Mouse (Mus musculus) natural killer cell, adult 2 months (primary cell): ENCODE measurements around the gene Rad51b.

ENCODE experiments used
- DNase-seq, 2 experiments: peaks; one replicate each; pipeline ENCODE4 v3.0.0; 2022; ENCODE audit warnings: low spot score in 2 of 2

The Rad51b gene

DNA sequence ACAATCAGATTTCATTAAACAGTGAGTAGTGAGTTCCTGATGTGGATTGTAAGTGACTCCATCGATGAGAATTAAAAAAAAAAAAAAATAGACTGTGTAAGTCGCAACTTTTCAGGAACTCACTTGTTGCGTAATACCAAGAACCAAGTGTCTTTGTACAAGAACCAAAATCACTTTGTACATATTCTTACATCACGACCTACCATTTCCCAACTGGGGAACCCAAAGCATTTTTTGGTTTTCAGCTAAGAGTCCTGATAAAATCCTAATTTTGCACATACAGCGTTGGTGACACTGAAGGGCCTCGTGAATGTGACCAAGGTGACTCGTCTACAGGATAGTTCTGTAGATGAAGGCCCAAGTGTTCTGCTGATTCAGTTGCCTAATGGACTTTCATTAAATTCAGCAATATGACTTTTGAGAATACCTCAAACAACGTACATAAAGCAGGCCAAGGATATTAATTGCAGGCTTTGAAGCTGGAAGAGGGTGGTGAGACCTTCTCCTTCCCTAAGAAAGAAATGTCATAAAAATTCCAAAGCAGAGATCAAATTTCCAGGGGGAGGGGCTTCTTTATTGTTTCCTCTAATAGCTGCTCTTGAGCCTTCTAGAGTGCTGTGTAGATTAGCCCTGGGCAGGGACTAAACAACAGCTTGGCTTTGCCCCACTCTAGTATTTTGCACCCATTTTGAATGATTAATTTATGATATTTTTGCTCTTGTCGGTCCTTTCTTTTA is 316.9 kb downstream of the Rad51b start:
- no peak for DNase-seq

DNA sequence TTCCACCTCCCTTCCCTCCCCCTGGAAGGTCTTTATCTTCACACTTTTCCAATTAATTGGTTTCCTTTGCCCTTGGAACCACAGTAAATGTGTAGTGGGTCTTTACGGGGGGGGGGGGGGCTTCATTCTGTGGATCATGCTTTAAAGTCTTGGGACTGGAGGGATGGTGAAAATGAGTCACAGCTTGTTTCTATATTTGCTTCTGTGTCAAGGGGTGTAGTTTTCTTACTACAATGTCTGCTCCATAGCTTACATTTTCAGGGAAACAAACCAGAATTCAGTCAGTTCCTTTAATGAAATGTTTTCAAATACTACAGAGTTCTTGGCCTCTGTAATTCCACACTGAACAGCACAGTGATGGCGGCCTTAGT is 317.5 kb downstream of the Rad51b start:
- DNase-seq, result no peak

DNA sequence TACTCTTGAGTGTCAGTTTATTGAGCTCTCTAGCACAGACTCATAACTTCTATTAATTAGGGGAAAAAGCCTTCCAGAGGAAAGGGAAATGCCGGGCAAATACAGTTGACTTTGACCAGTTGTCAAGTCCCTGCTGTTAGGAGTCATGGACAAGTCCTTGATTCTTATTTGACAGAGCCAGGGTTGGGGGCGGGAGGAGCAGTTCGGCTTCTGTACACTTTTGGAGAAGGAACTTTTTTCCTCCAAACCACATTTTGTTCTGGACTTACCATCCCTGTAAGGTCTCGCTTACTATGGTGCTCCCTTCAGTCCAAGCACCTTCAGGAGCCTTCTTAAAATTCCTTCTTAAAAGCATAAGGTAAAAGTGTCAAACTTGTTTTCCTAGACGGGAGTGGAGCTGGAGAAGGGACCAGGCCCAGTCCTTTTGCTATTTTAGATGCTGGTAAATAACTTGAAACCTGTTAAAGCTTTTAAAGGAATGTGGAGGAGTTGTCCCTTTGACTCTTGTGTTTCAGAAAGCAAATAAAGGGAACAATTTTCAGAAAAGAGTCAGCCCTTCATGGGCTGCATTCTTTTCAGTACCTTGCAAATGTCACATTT is 318.7 kb downstream of the Rad51b start:
- no peak for DNase-seq

DNA sequence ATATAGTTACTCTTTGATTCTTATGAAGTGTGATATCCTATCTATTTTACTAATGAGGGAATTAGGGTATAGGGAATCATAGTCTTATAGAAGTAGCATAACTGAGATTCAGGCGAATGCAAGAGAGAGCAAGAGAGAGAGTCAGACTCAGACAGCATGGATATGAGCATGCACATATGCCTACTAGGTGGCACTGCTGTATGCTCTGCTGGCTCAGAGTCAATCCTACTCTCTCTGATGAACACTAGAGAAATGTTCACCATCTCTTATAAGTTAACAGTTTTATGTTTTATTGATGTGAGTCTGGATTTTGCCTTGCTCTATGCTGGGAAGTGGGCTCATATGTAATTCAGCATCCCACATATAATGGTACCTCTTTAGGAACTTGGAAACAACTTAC is 321.9 kb downstream of the Rad51b start:
- no peak for DNase-seq

DNA sequence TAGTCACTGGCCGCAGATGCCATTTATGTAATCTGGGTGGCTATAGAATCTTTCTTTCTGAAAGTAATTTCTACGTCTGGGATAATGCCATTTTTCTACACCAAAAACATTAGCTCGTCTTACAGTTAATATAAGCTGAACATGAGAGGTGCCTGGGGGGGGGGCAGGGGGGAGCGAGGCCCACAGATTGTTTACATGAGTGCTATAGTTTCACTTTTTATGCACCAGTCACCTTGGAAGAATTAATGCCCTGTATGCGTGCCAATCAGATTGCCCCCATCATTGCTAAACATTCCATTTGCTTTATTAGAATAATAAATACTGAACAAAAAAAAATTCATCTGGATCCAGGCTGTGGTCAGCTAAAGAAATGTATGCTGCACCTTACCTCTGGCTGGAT is 323.6 kb downstream of the Rad51b start:
- no peak for DNase-seq

DNA sequence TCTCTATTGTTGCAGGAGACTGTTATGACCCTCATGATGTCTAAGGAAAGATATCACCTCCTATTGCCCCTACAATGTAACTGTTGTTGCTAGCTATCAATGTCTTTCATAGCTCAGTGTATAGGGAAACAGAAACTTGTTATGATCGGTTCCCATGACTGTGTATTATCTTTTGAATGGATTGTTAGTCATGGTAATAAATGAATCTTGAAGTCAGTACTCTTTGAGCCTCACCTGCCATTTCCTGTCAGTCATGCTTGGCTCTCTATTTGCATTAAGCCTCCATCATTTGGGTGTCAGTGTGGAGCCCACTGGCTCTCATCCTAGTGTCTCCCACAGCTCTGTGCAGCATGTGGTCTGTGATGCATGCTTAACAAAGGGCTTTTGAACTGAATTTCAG is 326.2 kb downstream of the Rad51b start:
- no peak for DNase-seq

DNA sequence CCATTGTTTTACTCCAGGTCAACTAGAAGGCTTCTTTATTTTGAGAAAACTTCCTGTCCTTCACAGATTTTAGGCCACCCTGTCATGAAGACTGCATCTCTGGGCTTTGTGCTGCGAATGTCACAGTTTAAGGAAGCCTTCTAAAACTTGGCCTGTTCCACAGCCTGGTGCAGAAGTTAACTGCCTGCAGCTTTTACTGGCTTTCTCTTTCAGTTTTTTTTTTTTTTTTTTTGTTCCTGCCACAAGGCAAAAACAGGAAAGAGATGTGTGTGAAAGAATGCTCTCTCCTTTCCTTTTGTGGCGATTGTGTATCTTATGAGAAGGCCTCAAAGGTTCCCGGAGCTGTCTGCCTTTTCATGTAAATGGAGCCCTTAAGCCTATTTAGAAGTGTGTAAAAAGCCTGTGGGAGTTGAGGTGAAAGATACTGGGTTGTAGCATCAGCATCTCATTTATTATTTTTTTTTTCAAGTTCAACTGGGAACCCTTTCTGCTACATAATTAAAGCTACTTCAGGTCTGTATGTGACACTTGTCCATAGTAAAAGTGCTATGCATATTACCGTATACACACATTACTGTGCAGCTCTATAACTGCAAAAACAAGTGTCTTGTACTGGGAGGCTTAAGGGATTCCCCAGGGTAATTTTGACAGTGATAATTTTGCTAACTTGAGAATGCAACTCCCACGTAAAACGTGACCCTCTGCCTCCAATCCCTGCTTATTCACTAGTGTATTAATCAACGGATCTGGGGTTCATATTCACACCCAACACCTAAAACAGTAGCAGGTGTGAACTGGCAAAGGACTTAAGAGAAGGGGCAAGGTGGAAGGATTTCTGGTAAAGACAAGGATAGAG is 328.8 kb downstream of the Rad51b start:
- no peak for DNase-seq

DNA sequence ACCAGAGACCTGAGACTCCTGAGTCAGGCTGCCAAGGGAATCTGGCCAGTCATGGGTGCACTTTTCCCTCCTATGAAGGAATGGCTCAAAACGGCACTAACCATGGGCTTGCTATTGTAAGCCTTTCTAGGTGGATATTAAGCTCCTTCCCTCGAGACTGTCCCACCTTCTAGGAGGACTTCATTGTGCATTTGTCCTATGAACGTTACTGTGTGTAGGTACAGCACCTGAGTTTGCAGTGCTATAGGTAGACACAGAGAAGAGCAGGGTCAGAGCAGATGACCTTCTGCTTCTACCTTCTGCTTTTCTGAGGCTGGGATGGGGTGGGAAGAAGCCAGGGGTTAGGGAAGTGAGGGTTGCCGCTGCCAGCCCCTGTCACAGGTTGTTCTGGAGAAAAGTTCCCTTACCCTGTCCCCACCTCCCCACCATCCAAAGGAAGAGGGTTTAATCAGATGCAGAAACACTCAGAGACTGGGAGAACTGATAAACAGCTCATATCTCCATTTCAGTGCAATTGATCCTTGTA is 329.5 kb downstream of the Rad51b start:
- no peak for DNase-seq

DNA sequence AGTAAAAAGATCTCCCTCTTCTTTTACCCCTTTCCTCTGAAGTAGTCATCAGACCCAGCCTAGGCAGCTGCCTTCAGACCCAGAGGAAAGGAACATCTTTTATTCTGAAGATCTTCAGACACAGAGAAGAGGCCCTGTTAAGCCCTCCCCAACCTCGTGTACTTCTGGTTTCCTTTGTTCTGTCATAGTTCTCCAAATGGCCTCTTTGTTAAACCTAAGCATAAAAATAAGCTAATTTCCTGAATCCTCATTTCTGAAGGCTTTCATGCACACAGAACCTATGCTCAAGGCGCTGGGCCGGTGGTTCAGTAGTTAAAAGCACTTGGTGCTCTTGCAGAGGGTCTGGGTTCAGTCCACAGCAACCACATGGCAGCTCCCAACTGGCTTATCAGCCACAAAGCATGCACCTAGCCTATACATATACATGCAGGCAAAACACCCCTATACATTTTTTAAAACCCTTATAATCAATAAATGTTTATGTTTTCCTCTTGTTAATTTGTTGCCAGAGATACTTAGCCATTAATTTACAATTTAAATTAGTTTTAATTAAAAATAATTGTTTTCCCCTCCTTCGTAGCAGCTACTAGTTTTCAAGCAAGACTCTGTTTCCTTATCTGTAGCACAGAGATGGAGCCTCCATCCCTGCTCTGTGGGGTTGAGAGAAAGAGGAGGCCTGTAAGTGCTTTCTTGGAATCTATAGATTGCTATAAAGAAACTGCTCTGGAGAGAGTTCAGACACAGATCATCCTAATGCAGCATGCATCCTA is 330.5 kb downstream of the Rad51b start:
- no peak for DNase-seq

DNA sequence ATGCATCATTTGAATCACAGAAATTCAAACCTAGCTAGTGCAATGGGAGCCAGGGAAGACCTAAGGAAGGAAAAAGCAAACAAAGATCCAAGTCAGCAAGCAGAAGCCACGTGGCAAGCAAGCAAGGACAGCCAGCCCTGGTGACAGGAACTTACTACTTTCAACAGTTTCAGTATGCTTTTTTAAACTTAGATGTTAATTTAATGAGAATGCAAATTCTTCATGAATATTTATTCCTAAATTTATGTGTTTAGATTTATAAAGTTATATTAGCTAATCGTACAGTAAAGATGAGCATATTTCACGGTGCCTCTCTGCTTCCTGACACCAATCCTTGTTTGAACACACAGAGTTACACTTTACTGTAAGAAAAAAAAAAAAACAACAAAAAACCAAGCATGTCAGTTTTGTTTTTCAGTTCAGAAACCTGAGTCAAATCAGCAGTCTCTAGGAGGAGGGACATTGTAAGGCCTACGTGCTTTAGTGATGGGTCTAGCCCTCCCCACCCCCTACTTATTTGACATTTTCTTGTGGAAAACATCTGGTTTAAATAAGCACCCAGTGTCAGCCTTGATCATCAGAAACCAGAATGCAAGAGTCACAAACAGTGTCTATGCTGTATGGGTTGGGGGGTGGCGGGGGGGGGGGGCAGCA is 331.2 kb downstream of the Rad51b start:
- no peak for DNase-seq

DNA sequence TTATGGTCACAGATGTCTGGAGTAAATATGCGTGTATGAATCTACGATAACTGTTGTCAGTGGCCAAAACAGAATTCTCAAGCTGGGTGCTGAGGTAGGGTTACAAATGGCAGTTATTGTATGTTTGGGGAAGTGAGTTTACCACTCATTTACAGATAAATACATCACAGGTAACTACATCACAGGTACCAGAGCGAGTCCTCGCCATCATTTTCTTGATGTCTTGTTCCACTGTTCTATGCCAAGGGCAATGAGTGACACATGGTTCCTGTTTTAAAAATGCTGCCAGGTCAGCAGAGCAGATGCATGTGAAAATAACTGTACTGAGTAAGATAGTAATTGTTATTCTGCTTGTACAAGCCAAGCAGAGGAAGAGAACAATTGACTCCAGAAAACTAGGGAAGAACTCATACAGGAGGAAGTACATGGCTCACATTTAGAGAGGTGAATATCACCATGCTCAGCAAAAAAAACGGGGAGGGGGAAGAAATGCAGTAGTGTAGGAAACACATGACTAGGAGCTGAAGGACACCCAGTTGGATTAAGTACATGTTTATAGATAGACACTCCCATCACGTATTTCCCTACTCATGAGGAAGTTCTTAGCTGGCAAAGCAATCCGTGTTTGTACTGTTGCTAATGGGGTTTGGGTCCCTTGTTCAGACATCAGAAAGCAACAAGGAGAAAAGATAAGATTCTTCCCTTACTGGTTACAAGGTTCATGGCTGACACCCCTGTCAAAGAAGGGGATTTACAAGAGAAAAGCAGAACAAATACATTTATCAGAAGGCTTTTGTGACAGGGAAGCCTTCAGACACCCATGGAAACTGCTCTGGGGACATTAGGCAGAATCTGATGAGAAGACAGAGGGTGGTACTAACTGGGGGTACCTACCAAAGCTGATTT is 333.1 kb downstream of the Rad51b start:
- no peak for DNase-seq

DNA sequence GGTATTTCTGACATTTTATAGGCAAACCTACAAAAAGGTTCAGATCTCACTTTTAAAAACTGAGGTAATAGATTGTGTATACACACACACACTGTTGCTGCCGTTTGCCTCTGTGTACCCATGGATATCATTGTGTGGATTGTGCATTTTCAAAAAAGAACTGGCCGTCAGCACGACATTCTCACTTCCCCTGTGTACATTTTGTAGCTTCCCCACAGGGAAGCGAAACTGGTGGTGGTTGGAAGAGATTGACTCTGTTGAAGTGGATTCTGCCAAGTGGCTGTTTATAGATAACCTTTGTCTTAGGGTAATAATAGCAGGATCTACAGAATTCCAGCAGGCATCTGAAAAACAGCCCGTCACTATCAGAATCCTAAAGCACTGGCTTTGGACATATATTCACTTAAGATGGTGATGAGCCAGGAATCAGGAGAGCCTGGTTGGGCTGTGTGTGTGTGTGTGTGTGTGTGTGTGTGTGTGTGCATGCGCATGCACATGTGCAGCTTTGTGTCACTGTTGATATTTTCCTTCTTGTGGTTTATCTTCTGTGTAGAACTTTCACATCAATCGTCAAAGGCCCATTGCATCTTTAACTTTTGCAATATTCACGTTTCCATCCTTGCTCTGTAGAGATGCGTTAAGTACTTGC is 336.5 kb downstream of the Rad51b start:
- peak in 1 of 2 experiments; percentile 70 for DNase-seq

DNA sequence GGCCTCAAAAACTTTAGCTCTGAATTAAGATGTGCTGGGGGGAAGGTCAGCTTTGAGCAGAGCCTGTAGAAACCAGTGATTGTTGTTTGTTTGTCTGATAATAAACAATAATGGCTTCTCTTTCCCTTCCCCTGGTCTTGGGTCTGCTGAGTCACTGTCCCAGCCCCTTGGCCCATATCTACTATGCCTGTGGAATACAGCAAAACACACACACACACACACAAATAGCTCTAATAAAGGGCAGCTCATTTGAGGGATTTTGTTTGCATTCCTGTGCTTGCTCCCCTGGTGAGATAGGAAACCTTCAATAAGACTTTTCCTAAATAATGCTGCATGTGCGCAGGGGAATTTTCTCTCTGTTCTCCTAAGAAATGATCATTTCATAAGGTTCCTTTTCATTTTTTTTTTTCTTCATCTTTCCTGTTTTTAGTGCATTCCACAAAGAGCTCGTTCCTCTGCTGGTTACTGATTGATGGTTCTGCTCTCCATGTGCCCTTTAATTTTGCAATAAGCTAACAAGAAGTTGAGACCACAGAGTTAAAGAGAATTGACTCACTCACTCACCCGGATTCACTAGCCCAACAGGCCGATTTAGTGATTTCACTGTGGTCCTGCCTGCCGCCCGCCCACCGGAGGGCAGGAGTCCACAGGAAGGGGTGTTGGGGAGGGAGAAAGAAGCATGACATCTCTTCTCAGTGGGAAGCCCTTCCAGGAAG is 344.6 kb downstream of the Rad51b start:
- DNase-seq, result peak in 1 of 2 experiments; percentile 21

DNA sequence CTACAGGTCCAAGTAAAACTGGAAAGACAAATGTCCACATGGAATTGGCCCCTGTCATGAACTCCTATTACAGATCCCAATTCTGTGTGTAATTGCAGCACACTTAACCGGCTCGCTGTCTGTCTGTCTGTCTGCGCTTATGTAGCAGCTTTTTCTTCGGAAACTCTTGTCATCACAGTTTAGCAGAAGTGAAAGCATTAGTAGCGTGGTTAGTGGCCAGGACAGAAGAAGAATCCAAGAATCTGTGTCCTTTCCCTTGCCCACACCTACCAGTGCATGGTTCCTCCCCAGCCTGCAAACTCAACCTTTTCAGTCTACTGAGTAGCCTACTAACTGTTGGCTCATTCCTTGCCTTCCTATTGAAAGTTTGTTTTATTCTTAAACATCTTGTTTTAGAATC is 345.6 kb downstream of the Rad51b start:
- peak in 1 of 2 experiments; percentile 56 for DNase-seq

DNA sequence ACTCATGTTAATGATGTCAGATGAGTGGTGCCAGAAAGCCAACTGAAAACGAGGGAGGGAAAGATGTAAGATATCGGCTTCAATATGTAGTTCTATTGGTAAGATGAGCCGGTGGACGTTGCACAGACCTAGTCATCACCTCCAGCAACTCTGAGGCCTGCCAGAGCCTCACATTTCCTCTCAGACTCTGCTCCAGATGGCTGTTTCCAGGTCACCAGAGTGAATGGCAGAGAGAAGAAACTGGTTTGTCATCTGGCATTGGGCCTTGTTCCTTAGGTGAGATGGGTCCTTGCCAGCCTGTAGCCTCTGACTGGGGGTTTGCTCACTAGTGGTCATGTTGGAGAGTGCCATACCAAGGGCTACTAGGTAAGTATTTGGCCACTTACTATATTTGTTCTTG is 348.6 kb downstream of the Rad51b start:
- no peak for DNase-seq

DNA sequence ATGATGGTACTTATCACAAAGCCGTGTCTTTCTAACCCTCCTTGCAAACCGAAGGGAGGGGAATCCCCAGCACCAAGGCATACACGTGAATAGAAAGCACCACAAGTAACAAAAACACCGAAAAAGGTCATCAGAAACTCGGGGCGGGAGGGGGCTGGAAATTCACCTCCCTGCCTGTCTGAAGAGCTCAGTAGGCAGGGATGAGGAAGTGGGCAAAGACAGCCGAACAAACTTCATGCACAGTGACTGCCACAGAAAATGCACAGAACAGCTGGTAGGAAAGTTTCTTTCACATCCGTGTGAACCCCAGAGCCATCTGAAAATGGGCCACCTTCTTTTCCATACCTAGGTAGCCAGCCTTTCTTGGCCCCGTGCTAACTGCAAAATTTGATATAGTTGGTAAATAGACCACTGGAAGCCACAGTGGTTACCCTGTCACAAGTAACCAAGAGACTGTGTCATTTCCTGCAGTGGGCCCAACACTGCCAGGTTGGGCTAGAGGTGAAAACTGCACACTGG is 349.6 kb downstream of the Rad51b start:
- DNase-seq, result peak; percentile 92 to 94

DNA sequence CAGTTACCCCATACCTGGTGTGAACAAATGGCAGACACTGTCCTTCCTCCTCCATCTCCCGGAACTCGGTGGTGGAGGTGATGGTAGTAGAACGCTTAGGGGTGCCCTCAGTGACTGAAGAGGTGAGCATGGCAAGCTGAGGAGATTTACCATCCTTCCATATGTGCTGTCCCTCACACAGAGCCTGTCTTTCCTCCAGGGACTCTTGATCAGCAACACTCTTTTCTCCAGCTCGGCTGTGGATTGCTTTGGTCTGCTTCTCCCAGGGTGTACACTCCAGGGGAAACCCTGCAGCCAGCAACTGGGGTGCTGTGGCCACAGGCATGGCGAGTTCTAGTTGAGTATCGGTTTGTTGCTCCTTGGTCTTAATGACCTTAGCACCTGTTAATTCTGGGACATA is 350.3 kb downstream of the Rad51b start:
- DNase-seq, result no peak

DNA sequence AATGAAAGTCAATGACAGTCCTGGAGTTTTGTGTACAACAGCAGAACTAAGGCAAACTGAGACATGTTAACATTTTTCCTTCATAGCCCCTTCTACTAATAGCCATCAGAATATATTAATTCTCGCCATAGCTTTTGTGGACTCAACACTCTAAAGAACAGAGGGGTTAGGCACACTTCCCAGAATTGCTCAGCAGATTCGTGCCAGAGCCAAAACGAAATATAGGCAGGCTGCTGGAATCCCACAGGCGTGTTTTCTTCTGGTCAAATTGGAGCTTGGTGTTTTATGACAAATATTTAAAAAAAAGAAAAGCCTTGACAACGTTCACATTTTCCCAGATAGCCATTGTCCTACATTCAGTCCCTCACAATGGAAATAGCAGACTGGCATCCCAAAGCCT is 350.9 kb downstream of the Rad51b start:
- no peak for DNase-seq
